Mouse (Mus musculus) hindbrain, embryonic 14.5 days (tissue): ENCODE results near the gene Gm48551. TPM values are rescaled to one million over a fixed set of nuclear protein-coding genes. Genes with fewer than 3 reads are reported as not detected.
A peak's percentile ranks its signal among the peaks of the same experiment; 100 is the strongest.

Experiments used
- ATAC-seq: fragments of 200-750 bp; cut with Nextera tagmentation; 2 replicates; pipeline ENCODE4 v1.8.0; 2017; ENCODE audit warnings: moderate number of reproducible peaks, mild to moderate bottlenecking, moderate TSS enrichment, moderate library complexity; ENCODE audit not compliant: low FRiP score
- DNase-seq: peaks from one replicate; pipeline ENCODE4 v3.0.0-alpha.2; 2015; ENCODE audit warnings: low spot score
- H3K27ac ChIP-seq: fragments of 300-500 bp; sonication (generic); 2 replicates; pipeline ENCODE4 v1.5.1; 2014; ENCODE audit warnings: mild to moderate bottlenecking, moderate library complexity
- H3K27me3 ChIP-seq: fragments of 300-500 bp; sonication (generic); 2 replicates; pipeline ENCODE4 v1.6.1; 2014; ENCODE audit warnings: mild to moderate bottlenecking, low read length, mixed read lengths; ENCODE audit not compliant: control insufficient read depth, insufficient read depth
- H3K36me3 ChIP-seq: fragments of 300-500 bp; sonication (generic); replicated peaks from 2 replicates; pipeline ENCODE4 v1.6.1; 2014; ENCODE audit not compliant: control insufficient read depth, insufficient read depth
- H3K4me1 ChIP-seq: fragments of 300-500 bp; sonication (generic); replicated peaks from 2 replicates; pipeline ENCODE4 v1.6.1; 2014; ENCODE audit warnings: antibody characterized with exemption, low read length, mixed read lengths; ENCODE audit not compliant: control insufficient read depth, insufficient read depth
- H3K4me2 ChIP-seq: fragments of 300-500 bp; sonication (generic); replicated peaks from 2 replicates; pipeline ENCODE4 v1.6.1; 2014; ENCODE audit warnings: mild to moderate bottlenecking, moderate library complexity
- H3K4me3 ChIP-seq: fragments of 300-500 bp; sonication (generic); replicated peaks from 2 replicates; pipeline ENCODE4 v1.5.1; 2014; ENCODE audit warnings: mild to moderate bottlenecking, low read length
- H3K9ac ChIP-seq: fragments of 300-500 bp; sonication (generic); 2 replicates; pipeline ENCODE4 v1.6.1; 2014
- H3K9me3 ChIP-seq: fragments of 300-500 bp; sonication (generic); 2 replicates; pipeline ENCODE4 v1.6.1; 2016; ENCODE audit warnings: low read length; ENCODE audit not compliant: control insufficient read depth
- WGBS: fragments of 180-500 bp; shearing (Covaris S2); extraction: QIAGEN DNeasy Blood & Tissue Kit; methylation state at CpG from one replicate; pipeline ENCODE4 v1.1.7; 2014; 5-methylcytosine and 5-hydroxymethylcytosine counted together
- polyA plus RNA-seq: library from polyadenylated mRNA; unstranded; fragments of >200 nt; fragmentation: Nextera tagmentation; extraction: Ambion mirVana; gene quantifications from 2 replicates; pipeline ENCODE4 v1.2.1, GENCODE M21; 2014

The Gm48551 gene
- polyA plus RNA-seq, 1 experiment from 2014 or later = 5.7 TPM

DNA sequence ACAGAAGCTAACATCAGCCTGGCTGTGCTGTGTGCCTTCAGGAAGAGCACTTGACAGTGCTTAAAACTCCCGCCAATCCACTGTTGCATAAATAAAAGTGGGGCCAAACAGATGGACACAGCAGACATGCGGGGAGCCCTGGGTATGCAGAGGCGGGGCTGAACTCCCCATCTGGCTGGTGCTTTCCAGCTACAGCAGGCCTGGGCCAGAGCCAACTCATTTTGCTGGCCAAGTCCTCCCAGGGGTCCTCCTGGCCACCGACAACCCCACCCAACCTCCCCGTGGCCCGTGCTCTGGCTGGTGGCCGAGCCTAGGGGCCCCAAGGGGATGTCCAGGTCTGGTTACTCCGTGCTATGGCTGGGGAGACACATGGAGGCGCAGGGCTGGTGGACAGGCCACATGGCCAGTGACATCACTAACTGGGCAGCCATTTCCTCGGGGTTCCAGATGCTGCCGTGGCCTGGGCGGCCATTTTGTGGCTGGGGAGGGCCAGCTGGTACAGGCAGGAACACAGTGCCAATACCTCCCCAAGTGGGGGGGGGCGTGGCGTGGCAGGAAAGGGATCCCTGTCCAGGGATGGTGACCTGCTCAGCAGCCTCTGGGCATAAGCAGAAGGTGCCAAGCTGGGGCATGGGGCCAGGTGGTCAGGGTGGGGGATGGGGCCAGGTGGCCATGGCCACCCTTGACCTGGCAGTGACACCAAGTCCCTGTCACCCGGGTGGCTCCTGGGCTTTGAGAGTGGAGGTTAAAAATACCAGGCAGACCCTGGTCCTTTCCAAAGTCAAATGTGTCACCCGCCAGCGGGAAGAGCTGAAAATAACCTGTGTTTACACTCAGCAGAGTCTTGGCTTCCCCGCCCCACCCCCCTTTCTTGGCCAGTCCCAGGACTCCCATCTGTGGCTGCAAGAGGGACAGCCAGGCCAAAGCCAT, 27.5 kb downstream of the Gm48551 start:
- no peak overlapping the region for H3K9ac ChIP-seq
- peaks cover 17% of the 10 kb centered on the region for H3K36me3 ChIP-seq
- DNase-seq (peak; percentile 60), ATAC-seq (0 out of 2 replicates have a peak, but pooled peaks have one; percentile 16)
- 40% methylated on average over 16 of the region's 18 CpGs for WGBS
- no peak overlapping the region for H3K4me2 ChIP-seq
- no peak overlapping the region for H3K4me3 ChIP-seq
- H3K27ac ChIP-seq = peak overlapping the region; percentile 64
- H3K27me3 ChIP-seq = peaks cover 15% of the 10 kb centered on the region; the same call in 1 of the 2 replicates
- no peaks in the 10 kb centered on the region for H3K9me3 ChIP-seq
- peaks cover 42% of the 10 kb centered on the region for H3K4me1 ChIP-seq

DNA sequence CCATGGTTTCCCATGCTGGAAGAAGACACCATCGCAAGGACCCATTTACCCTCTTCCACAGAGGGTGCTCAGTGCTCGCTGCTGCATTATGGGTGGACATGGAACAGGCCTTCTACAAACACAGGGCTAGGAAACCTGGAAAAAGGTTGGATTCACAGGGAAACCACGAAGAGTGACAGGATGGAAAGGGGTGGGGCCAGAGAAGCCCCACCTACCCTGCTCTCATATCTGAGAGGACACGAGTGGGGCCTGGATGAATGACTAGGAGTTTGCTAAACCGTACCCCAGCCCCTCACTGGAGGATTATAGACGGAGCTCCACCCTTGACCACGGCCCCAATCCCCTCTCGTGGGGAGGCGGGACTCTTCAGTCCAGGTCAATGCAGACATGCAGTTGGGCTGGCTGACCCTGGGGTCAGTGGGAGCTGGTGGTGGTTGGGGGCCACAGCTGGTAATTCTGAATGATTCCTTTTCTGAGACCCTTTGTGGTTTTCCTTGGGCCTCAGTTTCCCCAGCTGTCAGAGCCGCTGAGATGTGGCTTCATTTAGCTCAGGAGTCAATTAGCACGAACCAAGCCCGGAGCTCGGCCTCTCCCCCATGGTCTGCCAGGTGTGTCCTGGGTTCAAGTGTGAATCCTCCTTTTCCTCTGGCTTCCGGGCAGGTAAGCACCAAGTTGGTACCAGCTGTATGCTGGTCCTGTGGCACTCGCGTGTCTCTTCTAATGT, 28.5 kb downstream of the Gm48551 start:
- Histone ChIP-seq H3K4me2 (no peak overlapping the region), H3K9ac (no peak overlapping the region), H3K4me1 (peaks cover 37% of the 10 kb centered on the region), H3K4me3 (no peak overlapping the region), H3K9me3 (no peaks in the 10 kb centered on the region), H3K36me3 (peaks cover 8% of the 10 kb centered on the region), H3K27ac (0 out of 2 replicates have a peak overlapping the region, but pooled peaks have one; percentile 64), H3K27me3 (peaks cover 13% of the 10 kb centered on the region; the same call in 1 of the 2 replicates)
- WGBS = 78% methylated on average over 16 of the region's 16 CpGs
- no peak for ATAC-seq
- no peak for DNase-seq

DNA sequence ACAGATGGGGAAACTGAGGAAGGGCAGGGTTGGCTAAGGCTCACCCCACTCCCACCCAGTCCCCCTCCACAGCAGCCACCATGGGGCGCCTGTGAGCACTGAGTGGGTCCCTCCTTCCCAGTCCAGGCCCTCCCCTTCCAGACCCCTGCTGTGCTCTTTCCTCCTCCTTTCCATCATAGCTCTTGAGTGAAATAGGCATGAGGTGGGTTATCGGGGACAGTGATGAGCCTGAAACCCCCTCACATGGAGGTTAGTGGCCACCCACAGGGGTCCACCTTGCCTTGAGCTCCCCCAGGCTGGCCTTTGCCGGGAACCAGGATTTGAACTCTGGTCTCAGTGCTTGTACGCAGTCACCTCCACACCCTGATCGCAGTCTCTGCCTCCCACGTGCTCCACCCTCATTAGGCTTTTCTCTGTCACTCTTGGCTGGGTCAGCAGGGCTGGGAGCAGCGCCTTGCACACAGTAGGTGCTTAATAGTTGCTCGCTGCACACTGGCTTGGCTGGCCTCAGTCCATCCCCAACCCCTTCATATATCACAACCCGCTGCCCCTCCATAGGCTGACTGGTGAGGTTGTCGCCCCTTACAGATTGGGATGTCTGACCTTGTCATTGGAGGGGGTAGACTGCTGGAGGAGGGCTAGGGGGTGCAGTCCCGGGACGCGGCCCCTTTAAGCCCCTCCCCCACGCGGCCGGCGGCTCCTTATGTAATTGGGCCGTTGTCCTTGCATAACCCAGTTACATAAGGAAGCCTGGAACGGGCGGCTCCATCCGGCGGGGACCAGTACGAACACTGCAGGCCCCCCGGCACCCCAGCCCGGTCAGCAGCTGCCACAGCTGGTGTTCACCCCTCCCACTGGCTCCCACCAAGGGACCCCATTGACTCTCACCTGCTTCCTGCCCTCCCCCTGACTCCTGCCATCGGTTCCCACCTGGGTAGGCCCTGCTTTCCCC, 29.3 kb downstream of the Gm48551 start:
- no peaks in the 10 kb centered on the region; the same call in 1 of the 2 replicates for H3K36me3 ChIP-seq
- no peaks in the 10 kb centered on the region for H3K9me3 ChIP-seq
- H3K4me3 ChIP-seq = no peak overlapping the region
- peak overlapping the region; percentile 29 for H3K4me2 ChIP-seq
- ATAC-seq = no peak
- no peak for DNase-seq
- no peak overlapping the region for H3K9ac ChIP-seq
- peaks cover 4% of the 10 kb centered on the region; the same call in 1 of the 2 replicates for H3K27me3 ChIP-seq
- WGBS = 34% methylated on average over 19 of the region's 26 CpGs
- H3K4me1 ChIP-seq = peaks cover 37% of the 10 kb centered on the region
- H3K27ac ChIP-seq = no peak overlapping the region

DNA sequence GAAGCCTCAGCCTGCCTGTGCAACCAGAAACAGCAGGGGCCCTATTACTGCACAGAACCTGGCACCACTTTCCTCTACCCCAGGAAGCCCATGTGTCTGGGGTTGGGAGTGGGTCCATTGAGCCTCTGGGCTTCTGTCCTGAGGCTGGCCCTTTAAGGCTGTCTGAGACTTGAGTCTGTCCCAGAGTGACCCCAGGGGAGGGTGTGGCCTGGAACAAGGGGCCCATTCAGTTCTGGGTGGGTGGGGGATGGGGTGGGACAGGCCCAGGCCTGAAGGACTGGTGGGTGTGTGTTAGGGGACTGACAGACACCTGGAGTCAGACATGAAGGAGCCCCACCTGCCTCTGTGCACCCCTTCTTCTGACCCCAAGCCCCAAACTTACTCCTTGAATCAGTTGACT, 30.4 kb downstream of the Gm48551 start:
- no peak overlapping the region for H3K4me2 ChIP-seq
- H3K36me3 ChIP-seq = peaks cover 5% of the 10 kb centered on the region; the same call in 1 of the 2 replicates
- no peak for ATAC-seq
- no peak overlapping the region for H3K4me3 ChIP-seq
- no peaks in the 10 kb centered on the region for H3K9me3 ChIP-seq
- no peak for DNase-seq
- no peaks in the 10 kb centered on the region for H3K27me3 ChIP-seq
- H3K9ac ChIP-seq = no peak overlapping the region
- peaks cover 41% of the 10 kb centered on the region for H3K4me1 ChIP-seq
- no peak overlapping the region; the same call in 1 of the 2 replicates for H3K27ac ChIP-seq

DNA sequence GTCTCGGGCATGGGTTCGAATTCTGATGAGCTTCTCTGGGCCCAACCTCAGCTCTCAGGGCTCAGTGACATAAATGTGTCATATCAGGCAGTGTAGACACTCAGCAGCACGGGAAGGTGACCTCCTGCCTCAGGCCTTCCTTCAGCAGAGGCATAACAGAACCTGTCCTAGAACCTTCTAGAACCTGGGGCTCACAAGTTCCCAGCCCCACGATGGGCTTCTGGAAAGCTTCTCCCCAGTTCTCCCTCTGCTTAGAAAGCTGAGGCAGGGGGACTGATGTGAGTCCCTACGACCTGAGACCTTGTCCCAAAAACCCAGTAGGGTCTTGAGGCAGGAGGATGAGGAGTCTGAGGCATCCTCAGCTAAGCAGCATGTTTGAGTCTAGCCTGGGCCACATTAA, 30.9 kb downstream of the Gm48551 start:
- Histone ChIP-seq H3K27ac (no peak overlapping the region; the same call in 1 of the 2 replicates), H3K4me3 (no peak overlapping the region), H3K9me3 (no peaks in the 10 kb centered on the region), H3K9ac (no peak overlapping the region), H3K27me3 (no peaks in the 10 kb centered on the region), H3K4me2 (no peak overlapping the region), H3K4me1 (peaks cover 41% of the 10 kb centered on the region), H3K36me3 (peaks cover 9% of the 10 kb centered on the region; the same call in 1 of the 2 replicates)
- ATAC-seq (no peak), DNase-seq (no peak)
- 82% methylated on average over 5 of the region's 5 CpGs for WGBS

DNA sequence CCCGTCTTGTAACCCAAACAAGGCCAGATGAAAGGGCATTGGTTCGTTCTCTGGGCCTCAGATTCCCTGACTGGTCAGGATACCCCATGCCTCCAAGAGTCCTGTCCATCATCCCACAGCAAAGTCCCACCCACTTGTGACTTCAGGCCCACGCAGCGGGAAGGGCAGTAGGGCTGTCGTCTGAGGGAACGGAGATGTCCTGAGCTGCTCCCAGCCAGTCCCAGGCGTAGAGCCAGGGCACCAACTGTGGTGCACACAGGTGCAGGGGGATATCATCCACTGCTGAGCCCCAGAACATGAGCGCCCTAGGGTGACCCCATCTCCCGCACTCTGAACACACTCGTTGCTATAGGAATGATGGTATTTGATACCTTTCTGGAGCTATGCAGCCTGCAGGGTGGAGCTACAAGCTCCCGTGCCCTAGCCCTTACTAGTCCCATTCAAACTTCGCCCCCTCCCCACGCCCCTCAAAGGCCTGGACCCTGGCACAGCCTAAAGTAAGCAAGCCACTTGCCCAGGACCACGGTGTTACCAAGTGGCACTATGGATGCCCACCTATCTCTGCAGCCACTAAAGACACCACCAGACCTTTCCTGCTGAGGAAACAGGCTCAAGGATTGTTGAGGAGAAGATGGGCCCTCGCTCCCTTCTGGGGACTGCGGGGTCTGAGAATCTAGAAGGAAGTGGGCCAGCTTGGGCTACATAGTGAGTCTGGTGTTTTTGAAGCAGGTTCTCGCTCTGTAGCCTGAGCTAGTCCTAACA, 31.5 kb downstream of the Gm48551 start:
- Histone ChIP-seq H3K27me3 (no peaks in the 10 kb centered on the region), H3K9ac (no peak overlapping the region), H3K4me3 (no peak overlapping the region), H3K4me2 (no peak overlapping the region), H3K9me3 (no peaks in the 10 kb centered on the region), H3K36me3 (peaks cover 12% of the 10 kb centered on the region; the same call in 1 of the 2 replicates), H3K27ac (no peak overlapping the region), H3K4me1 (peaks cover 41% of the 10 kb centered on the region)
- DNase-seq (no peak), ATAC-seq (no peak)
- 67% methylated on average over 17 of the region's 17 CpGs for WGBS

DNA sequence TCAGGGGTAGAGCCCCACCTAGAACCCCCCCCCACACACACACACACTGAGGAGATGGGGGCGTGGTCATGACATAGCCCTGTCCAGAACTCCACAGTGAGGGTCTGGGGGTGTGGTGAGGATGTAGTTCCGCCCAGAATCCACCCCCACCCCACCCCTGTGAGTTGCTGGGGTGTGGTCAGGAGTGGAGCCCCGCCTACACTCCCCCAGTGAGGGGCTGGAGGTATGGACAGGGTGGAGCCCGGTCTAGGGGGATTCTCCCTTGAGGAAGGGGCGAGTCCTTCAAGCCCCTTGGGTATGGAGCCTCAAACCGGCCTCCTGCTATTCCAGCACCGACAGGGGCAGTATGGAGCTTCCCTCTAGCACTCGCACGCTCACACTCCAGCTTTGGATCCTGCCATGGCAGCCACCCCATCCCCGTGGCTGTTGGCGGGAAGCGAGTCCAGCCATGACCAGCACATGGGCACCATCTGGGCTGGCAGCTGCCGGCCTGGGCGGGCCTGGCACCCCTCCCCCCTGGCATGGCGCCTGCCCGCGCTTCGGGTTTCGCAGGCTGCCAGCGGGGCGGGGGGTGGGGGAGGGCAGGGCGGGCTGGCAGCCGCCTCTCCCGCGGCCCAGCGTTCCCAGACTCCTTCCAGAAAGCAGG, 32.4 kb downstream of the Gm48551 start:
- H3K36me3 ChIP-seq = peaks cover 12% of the 10 kb centered on the region; the same call in 1 of the 2 replicates
- H3K4me3 ChIP-seq = peak overlapping the region; percentile 13; the same call in 1 of the 2 replicates
- peak; percentile 76 for DNase-seq
- ATAC-seq = peak; percentile 71; the same call in 1 of the 2 replicates
- no peaks in the 10 kb centered on the region for H3K9me3 ChIP-seq
- H3K9ac ChIP-seq = no peak overlapping the region
- H3K4me1 ChIP-seq = peaks cover 36% of the 10 kb centered on the region
- H3K27ac ChIP-seq = peak overlapping the region; percentile 60
- peak overlapping the region; percentile 44 for H3K4me2 ChIP-seq
- WGBS = 1% methylated on average over 20 of the region's 26 CpGs
- no peaks in the 10 kb centered on the region for H3K27me3 ChIP-seq
